Mouse (Mus musculus): ENCODE measurements around the gene Ankrd24. TPM values are rescaled to one million over a fixed set of nuclear protein-coding genes. Genes with fewer than 3 reads are reported as not detected.
A peak's percentile ranks its signal among the peaks of the same experiment; 100 is the strongest.

Gene Ankrd24
- total and polyA plus RNA-seq, 3 experiments = 7.8 to 33.7 (median 7.9) TPM

DNA sequence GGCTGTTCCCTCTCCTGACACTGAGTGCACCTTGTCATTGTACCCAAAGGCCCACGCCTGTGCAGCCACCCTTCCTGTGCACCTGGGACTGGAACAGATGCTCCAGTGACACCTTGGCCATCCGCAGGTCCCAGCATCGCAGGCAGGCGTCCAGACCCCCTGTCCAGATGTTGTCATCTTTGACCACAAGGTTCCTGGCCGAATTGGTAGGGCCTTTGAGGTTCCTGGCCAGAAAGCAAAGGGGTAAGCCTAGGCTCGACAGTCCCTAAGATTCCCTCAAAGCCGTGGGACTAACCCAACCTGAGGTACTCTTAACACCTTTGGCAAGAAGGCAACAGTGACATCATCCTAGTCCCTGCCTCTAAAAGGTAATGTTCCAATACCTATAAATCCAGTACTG, 35.7 kb upstream of the Ankrd24 start:
- H3K36me3 ChIP-seq (ENCODE audit: control insufficient read depth, insufficient read depth, low read length) = no peaks in the 10 kb centered on the region
- no peaks in the 10 kb centered on the region for H3K79me2 ChIP-seq (replicated peaks; ENCODE audit: control insufficient read depth, insufficient read depth, low read length)
- no peak overlapping the region for H3K4me3 ChIP-seq
- peaks cover 2% of the 10 kb centered on the region for H3K4me1 ChIP-seq (ENCODE audit: control insufficient read depth, insufficient read depth, low read length)
- WGBS = 79% methylated on average over 7 of the region's 7 CpGs
- no peaks in the 10 kb centered on the region for H3K27me3 ChIP-seq (ENCODE audit: control insufficient read depth, insufficient read depth, low read length)
- no peak overlapping the region for H3K27ac ChIP-seq
- DNase-seq = no peak
- intact Hi-C loops (cut with DNase I) = no loop called here
- TF ChIP-seq POLR2A (IDR thresholded peaks at IDR 0.05; ENCODE audit: insufficient read depth, low read depth, low read length) (no peak), CTCF (IDR thresholded peaks at IDR 0.05) (no peak), EP300 (IDR thresholded peaks at IDR 0.05; ENCODE audit: insufficient read depth, low read depth, low read length) (no peak)
- H3K9ac ChIP-seq (ENCODE audit: low read depth, low read length) = no peak overlapping the region

DNA sequence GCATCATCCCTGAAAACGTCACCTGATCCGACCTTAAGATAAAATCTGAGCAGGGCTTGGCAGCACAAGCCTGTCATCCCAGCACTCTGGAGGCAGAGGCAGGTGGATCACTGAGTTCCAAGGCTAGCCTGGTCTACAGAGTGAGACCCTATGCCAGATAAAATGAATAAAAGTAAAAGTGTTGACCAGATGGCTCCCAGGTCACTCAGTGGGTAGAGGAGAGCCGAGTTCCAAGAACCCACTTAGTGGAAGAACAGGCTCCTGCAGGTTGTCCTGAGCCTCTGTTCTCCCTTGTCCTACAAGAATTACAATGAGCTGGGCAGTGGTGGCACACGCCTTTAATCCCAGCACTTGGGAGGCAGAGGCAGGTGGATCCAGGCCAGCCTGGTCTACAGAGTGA, 35.1 kb upstream of the Ankrd24 start:
- 69% methylated on average over 4 of the region's 4 CpGs for WGBS
- Histone ChIP-seq H3K79me2 (replicated peaks; ENCODE audit: control insufficient read depth, insufficient read depth, low read length) (no peaks in the 10 kb centered on the region), H3K4me3 (no peak overlapping the region), H3K4me1 (ENCODE audit: control insufficient read depth, insufficient read depth, low read length) (peaks cover 2% of the 10 kb centered on the region), H3K27ac (no peak overlapping the region), H3K27me3 (ENCODE audit: control insufficient read depth, insufficient read depth, low read length) (no peaks in the 10 kb centered on the region), H3K36me3 (ENCODE audit: control insufficient read depth, insufficient read depth, low read length) (no peaks in the 10 kb centered on the region), H3K9ac (ENCODE audit: low read depth, low read length) (no peak overlapping the region)
- intact Hi-C loops (cut with DNase I) = no loop called here
- TF ChIP-seq EP300 (IDR thresholded peaks at IDR 0.05; ENCODE audit: insufficient read depth, low read depth, low read length) = no peak
- TF ChIP-seq CTCF (IDR thresholded peaks at IDR 0.05) = no peak
- no peak for TF ChIP-seq POLR2A (IDR thresholded peaks at IDR 0.05; ENCODE audit: insufficient read depth, low read depth, low read length)
- no peak for DNase-seq

DNA sequence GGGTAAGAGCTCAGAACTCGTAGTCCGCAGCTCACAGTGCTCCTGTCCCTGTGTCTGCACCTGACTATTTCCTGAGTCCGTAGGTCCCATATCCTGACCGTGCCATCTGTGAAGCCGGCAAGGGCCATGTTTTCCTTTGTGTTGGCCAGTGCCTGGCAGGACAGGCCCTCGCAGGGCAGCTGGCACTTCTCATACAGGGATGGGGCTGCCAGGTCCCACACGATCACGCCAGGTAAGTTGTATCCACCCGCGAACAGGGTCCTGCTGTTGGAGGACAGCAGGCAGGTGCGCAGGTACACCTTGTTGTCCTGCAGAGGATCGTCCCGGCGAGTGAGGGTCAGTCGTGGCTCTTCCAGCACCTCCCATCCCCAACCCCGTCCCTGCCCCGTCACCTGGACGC, 34.4 kb upstream of the Ankrd24 start:
- Histone ChIP-seq H3K4me1 (ENCODE audit: control insufficient read depth, insufficient read depth, low read length) (peaks cover 2% of the 10 kb centered on the region), H3K79me2 (replicated peaks; ENCODE audit: control insufficient read depth, insufficient read depth, low read length) (no peaks in the 10 kb centered on the region), H3K4me3 (no peak overlapping the region), H3K27ac (no peak overlapping the region), H3K36me3 (ENCODE audit: control insufficient read depth, insufficient read depth, low read length) (no peaks in the 10 kb centered on the region), H3K27me3 (ENCODE audit: control insufficient read depth, insufficient read depth, low read length) (no peaks in the 10 kb centered on the region), H3K9ac (ENCODE audit: low read depth, low read length) (no peak overlapping the region)
- DNase-seq = no peak
- intact Hi-C loops (cut with DNase I) = no loop called here
- TF ChIP-seq EP300 (IDR thresholded peaks at IDR 0.05; ENCODE audit: insufficient read depth, low read depth, low read length) (no peak), POLR2A (IDR thresholded peaks at IDR 0.05; ENCODE audit: insufficient read depth, low read depth, low read length) (no peak), CTCF (IDR thresholded peaks at IDR 0.05) (no peak)
- WGBS = 76% methylated on average over 18 of the region's 18 CpGs

DNA sequence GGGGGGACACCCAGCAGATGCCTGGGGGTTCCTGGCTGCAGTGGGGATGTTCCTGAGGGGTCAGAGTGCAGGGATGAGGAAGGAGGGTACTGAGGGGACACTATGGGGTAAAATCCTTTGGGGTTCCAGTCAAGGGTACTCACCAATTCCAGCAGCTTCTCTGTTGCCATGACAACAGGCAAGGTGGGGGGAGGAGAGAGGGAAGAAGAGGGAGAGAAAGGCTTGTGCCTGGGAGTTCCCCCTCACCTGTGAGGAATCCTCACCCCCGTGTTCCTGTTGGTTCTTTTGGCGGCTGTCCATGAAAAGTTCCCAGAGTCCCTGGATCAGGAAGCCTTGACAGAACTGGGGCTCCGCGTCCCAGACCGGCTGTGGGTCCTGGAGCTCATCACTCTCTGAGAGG, 32.7 kb upstream of the Ankrd24 start:
- intact Hi-C loops (cut with DNase I) = no loop called here
- 33% methylated on average over 5 of the region's 5 CpGs for WGBS
- no peaks in the 10 kb centered on the region for H3K36me3 ChIP-seq (ENCODE audit: control insufficient read depth, insufficient read depth, low read length)
- TF ChIP-seq POLR2A (IDR thresholded peaks at IDR 0.05; ENCODE audit: insufficient read depth, low read depth, low read length) = no peak
- TF ChIP-seq EP300 (IDR thresholded peaks at IDR 0.05; ENCODE audit: insufficient read depth, low read depth, low read length) = no peak
- TF ChIP-seq CTCF (IDR thresholded peaks at IDR 0.05) = no peak
- H3K27ac ChIP-seq = no peak overlapping the region
- no peaks in the 10 kb centered on the region for H3K27me3 ChIP-seq (ENCODE audit: control insufficient read depth, insufficient read depth, low read length)
- H3K4me3 ChIP-seq = no peak overlapping the region
- no peaks in the 10 kb centered on the region for H3K79me2 ChIP-seq (replicated peaks; ENCODE audit: control insufficient read depth, insufficient read depth, low read length)
- no peak overlapping the region for H3K9ac ChIP-seq (ENCODE audit: low read depth, low read length)
- DNase-seq = no peak
- peaks cover 2% of the 10 kb centered on the region for H3K4me1 ChIP-seq (ENCODE audit: control insufficient read depth, insufficient read depth, low read length)

DNA sequence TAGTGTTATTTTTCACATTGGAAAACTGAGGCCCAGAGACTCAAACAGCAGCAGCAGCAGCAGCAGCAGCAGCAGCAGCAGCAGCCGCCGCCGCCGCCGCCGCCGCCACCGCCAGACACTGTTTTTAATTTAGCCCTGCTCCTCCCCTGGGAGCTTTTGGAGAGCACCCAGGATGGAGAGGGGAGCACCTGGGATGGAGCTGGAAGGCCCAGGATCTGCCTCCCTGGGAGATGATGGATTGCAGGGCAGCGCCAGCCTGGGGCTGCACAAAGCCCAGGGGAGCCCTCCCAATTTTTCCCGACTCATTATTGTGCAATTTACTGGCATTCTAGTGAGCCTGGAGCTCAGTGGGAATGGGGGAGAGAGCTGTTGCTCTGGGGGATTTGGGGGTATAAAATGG, 31.7 kb upstream of the Ankrd24 start:
- H3K36me3 ChIP-seq (ENCODE audit: control insufficient read depth, insufficient read depth, low read length) = no peaks in the 10 kb centered on the region
- peak overlapping the region; percentile 53 for H3K27ac ChIP-seq
- no peaks in the 10 kb centered on the region for H3K27me3 ChIP-seq (ENCODE audit: control insufficient read depth, insufficient read depth, low read length)
- 9% methylated on average over 10 of the region's 10 CpGs for WGBS
- intact Hi-C loops (cut with DNase I) = no loop called here
- peak overlapping the region; percentile 33; the same call in 1 of the 2 replicates for H3K9ac ChIP-seq (ENCODE audit: low read depth, low read length)
- H3K79me2 ChIP-seq (replicated peaks; ENCODE audit: control insufficient read depth, insufficient read depth, low read length) = no peaks in the 10 kb centered on the region
- H3K4me3 ChIP-seq = no peak overlapping the region
- H3K4me1 ChIP-seq (ENCODE audit: control insufficient read depth, insufficient read depth, low read length) = peaks cover 7% of the 10 kb centered on the region
- DNase-seq = peak; percentile 62 to 68
- TF ChIP-seq CTCF (IDR thresholded peaks at IDR 0.05) (no peak), POLR2A (IDR thresholded peaks at IDR 0.05; ENCODE audit: insufficient read depth, low read depth, low read length) (no peak), EP300 (IDR thresholded peaks at IDR 0.05; ENCODE audit: insufficient read depth, low read depth, low read length) (no peak)

DNA sequence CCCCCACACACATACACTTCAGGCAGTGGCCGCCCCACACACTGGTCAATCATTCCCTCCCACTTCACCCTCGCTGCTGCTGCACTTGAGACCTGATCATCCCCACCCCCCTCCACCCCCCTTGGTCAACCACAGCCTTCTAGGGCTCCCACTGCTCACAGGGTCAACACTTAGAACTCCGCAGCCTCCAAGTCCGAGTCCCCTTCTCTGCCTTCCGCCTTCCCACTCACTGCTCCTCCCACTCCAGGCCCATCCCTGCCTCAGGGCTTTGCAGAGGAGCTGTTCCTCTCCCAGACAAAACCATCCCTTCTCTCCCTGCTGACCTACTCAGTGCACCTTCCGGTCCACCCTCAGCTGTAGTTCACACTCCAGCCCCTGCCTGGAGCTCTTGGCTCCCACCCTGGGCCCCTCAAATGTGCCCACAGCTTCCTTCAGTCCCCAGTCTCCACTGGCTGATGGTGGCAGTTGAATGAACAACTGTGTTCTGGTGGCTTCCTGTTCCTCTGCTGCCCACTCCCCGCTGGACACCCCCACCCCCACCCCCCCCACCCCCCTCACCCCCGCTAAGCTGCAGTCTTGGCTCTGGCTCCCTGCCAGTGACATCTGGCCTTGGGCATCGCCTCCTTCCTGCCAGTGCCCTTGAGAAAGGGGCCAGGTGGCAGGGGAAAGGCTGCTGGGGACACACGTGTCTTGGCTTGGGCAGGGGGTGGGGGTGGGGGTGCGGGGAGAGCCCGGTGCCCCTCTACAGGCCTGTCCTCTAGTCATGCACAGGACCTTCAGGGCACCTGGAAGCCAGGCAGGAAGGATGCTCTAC, 31.0 kb upstream of the Ankrd24 start:
- no peaks in the 10 kb centered on the region for H3K79me2 ChIP-seq (replicated peaks; ENCODE audit: control insufficient read depth, insufficient read depth, low read length)
- H3K9ac ChIP-seq (ENCODE audit: low read depth, low read length) = peak overlapping the region; percentile 50
- H3K4me3 ChIP-seq = no peak overlapping the region
- no peaks in the 10 kb centered on the region for H3K36me3 ChIP-seq (ENCODE audit: control insufficient read depth, insufficient read depth, low read length)
- DNase-seq = peak; percentile 63 to 64
- no peaks in the 10 kb centered on the region for H3K27me3 ChIP-seq (ENCODE audit: control insufficient read depth, insufficient read depth, low read length)
- peak overlapping the region; percentile 41 for H3K27ac ChIP-seq
- TF ChIP-seq EP300 (IDR thresholded peaks at IDR 0.05; ENCODE audit: insufficient read depth, low read depth, low read length) (no peak), POLR2A (IDR thresholded peaks at IDR 0.05; ENCODE audit: insufficient read depth, low read depth, low read length) (peak; percentile 47; the same call in 1 of the 2 replicates), CTCF (IDR thresholded peaks at IDR 0.05) (no peak)
- intact Hi-C loops (cut with DNase I) = no loop called here
- H3K4me1 ChIP-seq (ENCODE audit: control insufficient read depth, insufficient read depth, low read length) = peaks cover 8% of the 10 kb centered on the region
- 9% methylated on average over 12 of the region's 12 CpGs for WGBS
